Mouse (Mus musculus) left cerebral cortex, adult 8-10 months (tissue): ENCODE measurements around the gene Mpv17l2. TPM values are rescaled to one million over a fixed set of nuclear protein-coding genes. Genes with fewer than 3 reads are reported as not detected.

ENCODE experiments used
- DNase-seq, 2 experiments: peaks; one replicate each; pipeline ENCODE4 v3.0.0; 2022; ENCODE audit warnings: low spot score in 2 of 2
- total RNA-seq, 4 experiments: library from RNA; stranded (reverse); gene quantifications; 2 replicates each; pipeline ENCODE4 v1.2.4; 2022

Mpv17l2 gene
- total RNA-seq, 4 experiments from 2014 or later = 31.0 to 39.0 (median 32.8) TPM

GRCm38 (mm10) chr8:70767503-70767902, 6.8 kb upstream of the Mpv17l2 start:
- DNase-seq = no peak

GRCm38 (mm10) chr8:70766571-70767440, 6.1 kb upstream of the Mpv17l2 start:
- peak in 1 of 2 experiments; percentile 34 for DNase-seq

- peak in 1 of 2 experiments; percentile 38 for DNase-seq
Measured at GRCm38 (mm10) chr8:70765838-70766570, 5.3 kb upstream of the Mpv17l2 start.

- DNase-seq = no peak
Measured at GRCm38 (mm10) chr8:70765329-70765728, 4.6 kb upstream of the Mpv17l2 start.

GRCm38 (mm10) chr8:70764676-70765075, 3.9 kb upstream of the Mpv17l2 start:
- peak in 1 of 2 experiments; percentile 35 for DNase-seq

GRCm38 (mm10) chr8:70764026-70764425, 3.3 kb upstream of the Mpv17l2 start:
- DNase-seq = no peak

GRCm38 (mm10) chr8:70763354-70763753, 2.6 kb upstream of the Mpv17l2 start:
- DNase-seq = no peak

- no peak for DNase-seq
Measured at GRCm38 (mm10) chr8:70762118-70762517, 1.4 kb upstream of the Mpv17l2 start.

GRCm38 (mm10) chr8:70760350-70760749, 396 bp downstream of the Mpv17l2 start:
- no peak for DNase-seq

- DNase-seq = peak in 1 of 2 experiments; percentile 37
Measured at GRCm38 (mm10) chr8:70758616-70759561, 1.9 kb downstream of the Mpv17l2 start.

GRCm38 (mm10) chr8:70758308-70758615, 2.5 kb downstream of the Mpv17l2 start:
- DNase-seq = peak in 1 of 2 experiments; percentile 11

- peak in 1 of 2 experiments; percentile 39 for DNase-seq
Measured at GRCm38 (mm10) chr8:70757523-70758307, 3.0 kb downstream of the Mpv17l2 start.

GRCm38 (mm10) chr8:70756476-70757040, 4.2 kb downstream of the Mpv17l2 start:
- peak in 1 of 2 experiments; percentile 33 for DNase-seq

- peak in 1 of 2 experiments; percentile 41 for DNase-seq
Measured at GRCm38 (mm10) chr8:70755661-70756475, 4.9 kb downstream of the Mpv17l2 start.

- peak; percentile 74 to 83 for DNase-seq
Measured at GRCm38 (mm10) chr8:70754871-70755660, 5.7 kb downstream of the Mpv17l2 start.

- peak; percentile 87 to 99 for DNase-seq
Measured at GRCm38 (mm10) chr8:70754043-70754870, 6.5 kb downstream of the Mpv17l2 start, which contains the start of gene Rab3a. TSS of gene Rab3a (plus strand) at chr8:70754679.

GRCm38 (mm10) chr8:70753151-70753550, 7.6 kb downstream of the Mpv17l2 start:
- peak; percentile 72 to 87 for DNase-seq
